Mouse (Mus musculus): Measurements from ENCODE around the gene Fcrla. TPM values are rescaled to one million over a fixed set of nuclear protein-coding genes. Genes with fewer than 3 reads are reported as not detected.
A peak's percentile ranks its signal among the peaks of the same experiment; 100 is the strongest.

Gene Fcrla
- total RNA-seq, 2 experiments from 2014 or later, result not detected

DNA sequence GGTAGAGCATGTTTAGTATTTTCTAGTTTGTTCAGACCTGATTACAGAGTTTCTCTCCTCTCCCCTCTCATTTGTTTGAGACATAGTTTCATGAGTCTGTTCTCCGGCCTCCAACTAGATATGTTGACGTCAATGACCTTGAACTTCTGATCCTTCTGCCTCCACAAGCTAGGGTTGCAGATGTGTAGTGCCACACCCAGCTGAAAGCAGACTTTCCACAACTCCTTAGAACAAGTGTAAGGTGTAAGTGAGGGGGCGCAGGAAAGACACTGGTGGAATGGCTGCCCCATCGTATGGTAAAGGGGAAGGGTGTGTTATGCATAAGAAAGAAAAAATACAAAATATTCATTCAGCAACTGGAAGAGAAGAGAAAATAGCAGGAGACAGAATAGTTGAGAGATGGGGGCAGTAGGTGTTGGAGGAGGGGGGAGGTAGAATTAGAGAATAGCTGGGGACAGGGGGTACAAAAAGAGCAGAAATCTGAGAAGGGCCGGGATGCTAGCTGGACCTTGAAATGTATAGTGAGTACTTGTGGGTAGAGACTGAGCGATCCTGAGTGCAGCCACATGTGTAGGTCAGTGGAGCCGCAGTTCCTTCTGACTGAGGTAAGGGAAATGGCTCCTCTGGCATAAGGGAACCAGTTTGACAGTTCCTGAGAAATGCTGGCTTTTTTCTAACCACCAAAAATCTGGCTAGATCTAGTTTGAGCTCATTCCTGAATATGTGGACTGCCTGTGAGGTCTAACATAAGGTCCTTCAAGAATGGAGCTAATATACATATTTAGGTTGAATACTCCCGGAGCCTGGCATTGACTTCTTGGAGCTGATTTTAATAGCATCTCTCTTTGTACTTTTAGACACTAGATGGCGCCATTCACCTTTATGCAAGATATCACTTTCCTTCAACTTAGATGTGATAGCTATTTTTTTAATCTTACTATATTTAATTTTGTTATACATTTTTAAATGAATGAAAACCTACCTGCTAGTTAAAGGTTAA, 32.5 kb downstream of the Fcrla start:
- DNase-seq (ENCODE audit: low spot score in 2 of 2), result peak in 1 of 2 experiments; percentile 68
- intact Hi-C loops (cut with DNase I), result loop anchor here (5.0 to 10.0 kb wide), 2 partner anchors 207 to 360 kb away; partner anchors contain the start of genes Adamts4 and Ndufs2

DNA sequence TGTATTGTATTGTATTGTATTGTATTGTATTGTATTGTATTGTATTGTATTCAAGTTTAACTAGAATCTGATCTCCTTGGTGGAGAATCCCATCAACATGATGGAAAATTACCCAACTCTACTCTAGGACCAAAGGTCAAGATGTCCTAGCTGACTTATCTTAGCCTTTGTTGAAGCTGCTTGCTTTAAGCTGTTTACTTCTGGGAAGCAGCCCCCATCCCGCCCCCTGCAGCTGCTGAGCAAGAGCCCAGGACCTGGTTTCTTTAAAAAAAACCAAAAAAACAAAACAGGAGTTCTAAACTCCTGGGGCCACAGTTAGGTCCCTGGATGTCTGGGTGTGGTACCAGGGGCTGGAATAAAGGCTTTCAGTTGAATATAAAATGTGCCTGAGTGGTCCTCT, 35.1 kb downstream of the Fcrla start:
- intact Hi-C loops (cut with DNase I), result loop anchor here (10.0 kb wide), 1 partner anchor 363 kb away; the partner anchor contains the start of genes Adamts4 and Ndufs2
- DNase-seq (ENCODE audit: low spot score in 2 of 2), result no peak

DNA sequence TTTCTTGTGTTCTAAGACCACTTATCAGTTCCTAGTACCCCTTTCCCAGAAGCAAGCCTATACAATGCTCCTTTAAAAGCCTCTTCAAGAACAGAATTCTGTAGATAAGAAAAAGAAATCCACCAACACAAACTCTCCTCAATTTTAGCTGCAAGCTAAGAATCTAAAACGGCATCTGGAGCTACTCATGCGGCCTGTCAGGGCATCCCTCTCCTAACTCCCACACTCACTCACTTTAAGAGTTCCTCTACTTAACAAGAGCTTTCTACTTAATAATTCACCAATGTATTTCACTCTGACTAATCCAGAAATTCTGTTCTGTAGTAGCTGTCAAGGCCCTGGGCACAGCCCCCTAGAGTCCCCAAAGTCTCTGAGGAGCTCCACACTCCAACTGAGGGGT, 35.7 kb downstream of the Fcrla start:
- intact Hi-C loops (cut with DNase I), result loop anchor here (10.0 kb wide), 1 partner anchor 363 kb away; the partner anchor contains the start of genes Adamts4 and Ndufs2
- no peak for DNase-seq (ENCODE audit: low spot score in 2 of 2)

- no peak for DNase-seq (ENCODE audit: low spot score in 2 of 2)
- intact Hi-C loops (cut with DNase I), result no loop called here
Observed at GRCm38 (mm10) chr1:170889310-170889709, 38.1 kb downstream of the Fcrla start.

GRCm38 (mm10) chr1:170886044-170886458, 41.3 kb downstream of the Fcrla start:
- intact Hi-C loops (cut with DNase I), result no loop called here
- no peak for DNase-seq (ENCODE audit: low spot score in 2 of 2)

GRCm38 (mm10) chr1:170884978-170885561, 42.3 kb downstream of the Fcrla start, which contains the start of the genes Gm26620 and Dusp12:
TSS of gene Gm26620 (plus strand) at chr1:170885065.
TSS of gene Dusp12 (minus strand) at chr1:170885540.
- DNase-seq (ENCODE audit: low spot score in 2 of 2), result peak; percentile 90 to 95
- intact Hi-C loops (cut with DNase I), result no loop called here

DNA sequence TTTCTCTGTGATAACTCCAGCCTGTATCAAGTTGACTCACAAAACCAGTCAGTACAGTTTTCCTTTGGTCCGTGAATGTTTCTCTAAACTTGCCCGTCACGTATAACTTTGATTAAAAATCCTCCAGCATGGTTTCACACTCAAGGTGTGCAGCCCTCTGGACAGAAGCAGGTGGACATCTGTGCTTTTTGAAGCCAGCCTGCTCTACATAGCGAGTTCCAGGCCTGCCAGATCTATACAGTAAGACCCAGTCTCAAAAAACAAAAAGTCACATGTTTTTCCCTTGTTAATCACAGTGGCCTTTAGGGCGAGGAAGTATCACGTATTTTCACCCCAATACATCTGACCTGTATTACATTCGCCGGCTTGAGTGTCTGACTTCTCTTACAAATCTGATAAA, 43.0 kb downstream of the Fcrla start:
- no peak for DNase-seq (ENCODE audit: low spot score in 2 of 2)
- intact Hi-C loops (cut with DNase I), result no loop called here

- intact Hi-C loops (cut with DNase I), result no loop called here
- DNase-seq (ENCODE audit: low spot score in 2 of 2), result no peak
Observed at GRCm38 (mm10) chr1:170882915-170883485, 44.4 kb downstream of the Fcrla start.

DNA sequence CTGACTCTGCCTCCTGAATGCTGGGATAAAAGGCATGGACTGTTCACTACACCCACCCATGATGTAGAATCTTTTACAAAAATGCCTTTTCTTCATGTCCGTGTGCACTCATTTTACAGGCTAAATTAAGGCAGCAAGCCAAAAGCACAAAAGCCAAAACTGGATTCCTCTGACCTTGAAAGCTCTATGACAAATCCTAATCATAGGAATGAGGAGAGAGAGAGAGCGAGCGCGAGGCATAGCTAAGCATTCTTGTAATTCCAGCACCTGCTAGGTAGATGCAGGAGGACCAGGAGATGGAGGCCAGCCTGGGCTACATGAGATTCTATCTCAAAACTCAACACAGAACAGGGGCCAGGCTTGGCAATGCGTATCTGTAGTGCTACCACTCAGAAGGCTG, 50.5 kb downstream of the Fcrla start:
- intact Hi-C loops (cut with DNase I), result no loop called here
- DNase-seq (ENCODE audit: low spot score in 2 of 2), result no peak

DNA sequence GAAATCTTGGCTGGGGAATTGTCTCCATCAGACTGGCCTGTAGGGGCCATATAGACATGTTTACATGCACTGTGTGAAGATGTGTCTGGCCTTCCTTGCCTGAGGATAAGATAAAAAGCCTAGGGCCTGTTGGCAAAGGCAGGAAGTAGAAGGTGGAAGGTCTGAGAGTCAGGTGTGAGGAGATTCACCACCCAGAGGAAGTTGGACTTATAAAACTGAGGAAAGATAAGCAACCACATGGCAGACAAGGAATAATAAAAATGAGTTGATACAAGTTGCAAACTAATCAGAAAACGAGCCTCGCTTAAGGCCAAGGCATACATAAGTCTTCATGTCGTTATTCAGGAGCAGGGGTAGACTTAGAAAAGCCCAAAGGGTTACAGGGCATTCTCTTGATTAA, 51.7 kb downstream of the Fcrla start:
- intact Hi-C loops (cut with DNase I), result no loop called here
- DNase-seq (ENCODE audit: low spot score in 2 of 2), result no peak

DNA sequence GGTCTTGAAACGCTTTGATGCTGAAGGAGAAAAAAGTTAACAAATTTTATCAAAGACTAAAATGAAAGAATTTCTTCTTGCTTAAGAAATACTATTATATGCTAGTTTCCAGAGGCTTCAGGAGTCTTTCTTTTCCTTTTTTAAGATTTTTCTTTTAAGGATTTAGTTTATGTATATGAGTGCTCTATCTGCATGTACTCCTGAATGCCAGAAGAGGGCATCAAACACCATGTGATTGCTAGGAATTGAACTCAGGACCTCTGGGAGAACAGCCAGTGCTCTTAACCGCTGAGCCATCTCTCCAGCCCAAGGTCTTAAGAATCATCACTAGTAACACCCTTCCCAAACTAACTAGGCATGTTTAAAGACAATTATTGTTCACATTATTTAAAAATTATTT, 55.4 kb downstream of the Fcrla start:
- intact Hi-C loops (cut with DNase I), result no loop called here
- DNase-seq (ENCODE audit: low spot score in 2 of 2), result no peak

DNA sequence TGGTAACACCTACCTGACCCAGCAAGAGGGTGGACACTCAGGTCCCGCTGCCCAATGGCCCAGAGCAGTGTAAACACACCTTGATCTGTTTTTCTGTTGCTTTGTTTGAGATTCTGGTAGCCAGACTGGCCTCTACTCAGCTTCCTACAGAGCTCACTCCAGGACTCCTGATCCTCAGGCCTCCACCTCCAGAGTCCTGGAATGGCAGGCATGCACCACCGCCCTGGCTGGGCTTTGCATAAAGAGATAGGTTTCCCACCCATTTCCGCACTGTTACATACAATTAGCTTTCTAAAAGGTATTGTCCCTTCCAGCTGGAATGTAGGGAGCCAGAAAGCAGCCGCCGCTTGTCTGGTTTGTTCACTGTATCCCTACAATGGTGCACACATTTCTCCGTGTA, 56.0 kb downstream of the Fcrla start:
- no peak for DNase-seq (ENCODE audit: low spot score in 2 of 2)
- intact Hi-C loops (cut with DNase I), result no loop called here

DNA sequence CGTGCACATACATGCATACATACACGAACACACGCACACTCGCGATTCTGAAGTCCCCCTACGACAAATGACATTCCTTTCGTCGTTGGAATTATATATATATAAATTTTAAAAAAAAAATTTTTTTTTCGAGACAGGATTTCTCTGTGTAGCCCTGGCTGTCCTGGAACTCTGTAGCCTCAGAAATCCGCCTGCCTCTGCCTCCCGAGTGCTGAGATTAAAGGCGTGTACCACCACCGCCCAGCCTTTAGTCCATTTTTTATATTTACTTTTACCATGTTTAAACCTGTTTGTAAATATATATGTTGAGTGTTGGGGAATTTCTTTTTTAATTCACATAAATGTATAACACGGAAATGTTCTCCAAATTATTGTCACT, 58.5 kb downstream of the Fcrla start:
- DNase-seq (ENCODE audit: low spot score in 2 of 2), result no peak
- intact Hi-C loops (cut with DNase I), result no loop called here

DNA sequence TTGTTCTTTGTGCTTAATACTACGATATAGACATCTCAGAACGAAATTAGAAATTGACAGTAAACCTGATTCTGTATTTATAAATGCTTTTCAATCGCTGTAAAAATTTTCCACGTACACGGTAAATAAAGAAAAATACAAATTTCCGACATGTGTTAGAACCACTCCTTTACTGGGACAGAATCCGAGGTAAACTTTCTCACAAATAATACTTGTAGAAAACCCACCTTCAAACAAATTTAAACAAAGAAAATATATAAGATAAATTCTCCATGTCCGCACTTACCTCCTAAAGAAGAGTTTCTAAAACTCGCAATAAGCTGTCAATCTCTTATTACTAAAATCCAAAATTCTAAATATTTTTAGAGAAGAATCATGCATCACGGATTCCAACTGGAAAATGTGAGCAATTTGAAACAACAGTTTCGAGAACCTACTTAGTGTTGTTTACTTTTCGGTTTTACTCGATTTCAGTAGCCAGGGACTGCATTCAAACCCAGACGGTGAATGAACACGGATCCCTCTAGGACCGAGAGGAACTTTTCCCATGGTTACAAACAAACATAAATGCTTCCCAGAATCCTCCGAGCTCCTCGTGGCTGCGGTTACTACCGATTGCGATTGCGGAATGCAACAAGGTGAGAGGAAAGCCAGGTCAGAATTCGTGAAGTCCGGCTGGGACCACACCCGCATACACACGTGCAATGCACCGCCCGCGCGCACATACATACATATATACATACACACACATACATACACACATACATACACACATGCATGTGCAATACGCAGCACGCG, 59.1 kb downstream of the Fcrla start:
- peak; percentile 89 to 93 for DNase-seq (ENCODE audit: low spot score in 2 of 2)
- intact Hi-C loops (cut with DNase I), result no loop called here

DNA sequence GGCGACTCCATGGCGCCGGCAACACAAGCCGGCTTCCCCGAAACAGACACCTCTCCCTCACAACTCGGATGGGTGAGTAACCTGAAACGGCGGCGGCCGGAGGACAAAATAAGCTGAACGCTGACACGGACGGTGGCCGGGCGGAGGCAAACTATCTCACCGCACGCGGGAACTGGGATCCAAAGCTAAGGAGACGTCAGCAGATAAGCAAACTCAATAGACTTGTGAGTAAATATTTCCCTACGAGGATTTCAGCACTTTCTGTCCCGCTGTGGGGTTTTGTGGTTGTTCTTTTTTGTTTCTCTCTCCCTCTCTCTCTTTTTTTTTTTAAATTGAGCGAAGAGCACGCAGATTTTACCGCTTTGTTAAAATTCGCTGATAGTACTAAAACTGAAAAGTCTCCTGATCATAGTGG, 59.7 kb downstream of the Fcrla start, which contains the start of gene Atf6:
Gene Atf6, minus strand, starts transcription at position 81 of the 415 bp plus-strand sequence.
- intact Hi-C loops (cut with DNase I), result no loop called here
- peak; percentile 95 to 98 for DNase-seq (ENCODE audit: low spot score in 2 of 2)
